Mouse (Mus musculus) bone marrow macrophage, adult 2 months (primary cell): Measurements from ENCODE around the gene Rap1gap. TPM values are rescaled to one million over a fixed set of nuclear protein-coding genes. Genes with fewer than 3 reads are reported as not detected.

Experiments used
- H3K27ac ChIP-seq: 2 replicates; pipeline ENCODE4 v1.5.1; 2012; ENCODE audit warnings: low read depth, low read length; ENCODE audit not compliant: insufficient read depth
- H3K4me1 ChIP-seq: 2 replicates; pipeline ENCODE4 v1.6.1; 2012; ENCODE audit warnings: low read length; ENCODE audit not compliant: control insufficient read depth, insufficient read depth
- H3K4me3 ChIP-seq: 2 replicates; pipeline ENCODE4 v1.5.1; 2012; ENCODE audit warnings: mild to moderate bottlenecking, low read length, moderate library complexity; ENCODE audit not compliant: insufficient read depth
- CTCF ChIP-seq: IDR thresholded peaks from 2 replicates; pipeline ENCODE4 v1.5.1; 2012; ENCODE audit warnings: low read depth, mild to moderate bottlenecking, low read length, moderate library complexity
- POLR2A ChIP-seq: IDR thresholded peaks from 2 replicates; pipeline ENCODE4 v1.6.1; 2012; ENCODE audit warnings: mild to moderate bottlenecking, low read depth, low read length, borderline replicate concordance
- polyA plus RNA-seq: library from polyadenylated mRNA; stranded (reverse); fragments of >200 nt; gene quantifications from 2 replicates; pipeline ENCODE4 v1.2.4, GENCODE M21; 2012; ENCODE audit not compliant: missing spikeins, insufficient read depth, insufficient read length

Rap1gap gene
- polyA plus RNA-seq, 1 experiment = 2.9 TPM

GRCm38 (mm10) chr4:137684830-137685343 lies 20.4 kb downstream of the Rap1gap start:
- Histone ChIP-seq H3K4me1 (no peaks in the 10 kb centered on the region), H3K4me3 (no peak overlapping the region)
- no peak for TF ChIP-seq CTCF
- TF ChIP-seq POLR2A = no peak

GRCm38 (mm10) chr4:137686303-137686702 lies 21.8 kb downstream of the Rap1gap start:
- no peak overlapping the region for H3K4me3 ChIP-seq
- no peak for TF ChIP-seq POLR2A
- no peak for TF ChIP-seq CTCF
- no peak overlapping the region for H3K27ac ChIP-seq
- H3K4me1 ChIP-seq = no peaks in the 10 kb centered on the region

More at GRCm38 (mm10) chr4:137684830-137685343, 20.4 kb downstream of the Rap1gap start:
- no peak overlapping the region for H3K27ac ChIP-seq

DNA sequence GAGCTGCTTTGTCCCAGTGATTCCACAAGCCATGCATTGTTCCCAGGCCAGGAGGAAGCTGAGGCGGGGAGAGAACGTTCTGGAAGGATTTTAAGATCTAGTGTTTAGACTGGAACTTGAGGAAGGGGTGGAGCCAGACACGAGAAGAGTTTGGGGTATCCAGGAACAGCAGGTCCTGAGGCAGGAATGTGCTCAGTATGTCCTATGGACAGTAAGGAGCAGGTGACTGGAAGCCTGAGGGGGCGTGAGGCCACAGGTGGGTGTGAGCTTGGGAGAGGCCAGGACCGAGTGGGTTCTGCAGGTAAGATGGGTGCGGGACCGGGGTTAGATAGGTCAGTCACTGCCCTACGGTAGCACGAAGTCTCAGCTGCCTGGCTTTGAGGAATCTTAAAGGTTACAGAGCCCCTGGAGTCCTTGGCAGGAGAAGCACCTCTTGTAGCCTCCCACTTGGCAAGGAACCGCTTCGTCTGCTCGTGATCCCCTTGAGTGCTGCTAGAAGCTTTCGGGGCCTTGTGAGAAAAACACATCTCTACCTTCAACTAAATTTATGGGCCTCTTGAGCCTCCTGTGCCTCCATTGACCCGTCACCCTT lies 22.8 kb downstream of the Rap1gap start:
- TF ChIP-seq POLR2A (no peak), CTCF (no peak)
- Histone ChIP-seq H3K4me3 (no peak overlapping the region), H3K4me1 (no peaks in the 10 kb centered on the region), H3K27ac (no peak overlapping the region)

- H3K27ac ChIP-seq = no peak overlapping the region
- no peak overlapping the region for H3K4me3 ChIP-seq
- H3K4me1 ChIP-seq = no peaks in the 10 kb centered on the region
- TF ChIP-seq POLR2A (no peak), CTCF (no peak)
Measured at GRCm38 (mm10) chr4:137692107-137692902, 27.8 kb downstream of the Rap1gap start.

- no peak overlapping the region for H3K4me3 ChIP-seq
- H3K4me1 ChIP-seq = no peaks in the 10 kb centered on the region
- TF ChIP-seq CTCF = no peak
- no peak for TF ChIP-seq POLR2A
- no peak overlapping the region for H3K27ac ChIP-seq
Measured at GRCm38 (mm10) chr4:137695300-137695699, 30.8 kb downstream of the Rap1gap start.

DNA sequence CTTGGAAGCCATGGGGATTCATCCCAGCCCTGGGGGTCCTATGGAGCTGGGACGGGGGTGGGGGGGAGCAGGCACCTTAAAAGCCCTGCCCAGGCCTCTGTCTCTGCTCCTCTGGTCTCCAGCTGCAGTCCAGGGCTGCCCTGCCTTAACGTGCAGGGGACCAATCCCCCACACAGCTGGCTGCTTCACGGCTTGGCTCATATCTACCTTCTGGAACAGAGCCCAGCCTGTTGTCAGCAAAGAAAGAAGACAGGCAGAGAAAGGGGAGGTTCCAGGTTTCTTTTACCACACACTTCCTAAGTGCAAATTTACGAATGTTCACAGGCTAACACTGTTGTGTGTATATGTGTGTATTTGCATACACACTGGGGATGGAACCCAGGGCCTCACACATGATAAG lies 31.4 kb downstream of the Rap1gap start:
- no peaks in the 10 kb centered on the region for H3K4me1 ChIP-seq
- H3K4me3 ChIP-seq = no peak overlapping the region
- no peak for TF ChIP-seq POLR2A
- TF ChIP-seq CTCF = no peak
- H3K27ac ChIP-seq = no peak overlapping the region

GRCm38 (mm10) chr4:137697156-137697885 lies 32.8 kb downstream of the Rap1gap start:
- Histone ChIP-seq H3K4me1 (no peaks in the 10 kb centered on the region), H3K27ac (no peak overlapping the region), H3K4me3 (no peak overlapping the region)
- TF ChIP-seq CTCF = no peak
- TF ChIP-seq POLR2A = no peak

DNA sequence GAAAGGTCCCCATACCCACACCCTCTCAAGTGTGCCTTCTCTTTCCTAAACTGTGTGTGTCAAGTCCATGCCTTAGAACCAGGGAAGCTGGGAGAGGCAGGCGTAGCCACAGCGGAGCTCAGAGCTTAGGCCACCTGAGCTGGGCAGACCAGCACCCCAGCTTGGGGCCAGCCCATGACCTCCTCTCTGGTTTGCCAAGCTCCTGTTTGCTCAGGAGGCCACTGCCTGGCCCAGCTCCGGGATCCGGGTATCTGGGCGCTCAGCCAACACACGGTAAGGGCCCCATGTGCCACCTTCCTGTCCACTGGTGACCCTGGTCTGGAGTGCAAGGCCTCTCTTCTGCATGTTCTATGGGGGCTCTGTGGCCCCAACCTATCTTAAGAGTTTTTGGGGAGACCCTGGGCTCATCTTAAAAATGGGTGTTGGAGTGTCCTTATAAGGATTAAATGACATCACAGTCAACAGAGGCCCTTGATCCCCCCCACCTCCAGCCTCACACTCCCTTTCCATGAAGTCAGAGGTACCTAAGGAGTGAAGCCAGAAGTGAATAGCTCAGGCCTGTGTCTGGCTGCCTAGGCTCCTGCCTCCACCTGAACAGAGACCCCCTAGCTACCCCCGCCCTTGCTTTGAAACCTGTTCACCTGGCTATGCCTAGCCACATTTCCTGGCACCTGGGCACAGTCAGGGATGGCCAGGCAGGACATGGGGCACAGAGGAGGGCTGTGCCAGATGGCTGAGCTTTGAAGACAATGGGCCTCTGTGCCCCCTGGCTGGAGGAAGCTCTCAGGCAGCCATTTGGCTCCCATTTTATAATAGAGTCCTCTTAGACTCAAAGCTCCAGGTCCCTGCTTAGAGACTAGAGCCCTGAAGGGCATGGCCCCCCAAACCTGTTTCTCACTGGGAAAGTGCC lies 33.8 kb downstream of the Rap1gap start:
- Histone ChIP-seq H3K4me3 (no peak overlapping the region), H3K4me1 (no peaks in the 10 kb centered on the region), H3K27ac (no peak overlapping the region)
- TF ChIP-seq CTCF (no peak), POLR2A (no peak)
